Mouse (Mus musculus) CD4-positive helper T cell, adult 2 months (primary cell): ENCODE results near the gene Sirt6.
A peak's percentile ranks its signal among the peaks of the same experiment; 100 is the strongest.

ENCODE experiments used
- DNase-seq: peaks from one replicate; pipeline ENCODE4 v3.0.0-alpha.2; 2012; ENCODE audit warnings: low read depth, missing footprints, low spot score

Gene Sirt6

GRCm38 (mm10) chr10:81626101-81626993, 1.2 kb downstream of the Sirt6 start:
- DNase-seq = no peak

- no peak for DNase-seq
Measured at GRCm38 (mm10) chr10:81623441-81623840, 4.2 kb downstream of the Sirt6 start.

GRCm38 (mm10) chr10:81620786-81621185, 6.8 kb downstream of the Sirt6 start:
- no peak for DNase-seq

GRCm38 (mm10) chr10:81619976-81620375, 7.6 kb downstream of the Sirt6 start:
- no peak for DNase-seq

- DNase-seq = no peak
Measured at GRCm38 (mm10) chr10:81615486-81615885, 12.1 kb downstream of the Sirt6 start.

DNA sequence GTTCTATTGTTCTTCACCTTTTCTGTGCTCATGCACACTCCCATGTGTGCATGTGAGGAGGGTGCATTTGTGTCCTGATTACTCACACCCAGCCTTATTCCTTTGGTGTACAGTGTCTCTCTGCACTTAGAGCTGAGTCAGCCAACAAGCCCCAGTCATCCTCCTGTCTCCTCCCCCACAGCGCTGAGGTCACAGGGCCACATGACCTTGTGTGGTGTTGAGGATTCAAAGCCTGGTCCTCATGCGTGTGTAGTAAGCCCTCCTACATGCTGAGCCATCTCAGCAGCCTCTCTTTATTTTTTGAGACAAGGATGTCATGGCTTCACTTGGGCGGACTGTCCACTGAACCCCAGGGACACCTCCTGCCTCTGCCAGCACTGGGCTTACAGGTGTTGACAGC, 14.8 kb downstream of the Sirt6 start:
- no peak for DNase-seq

DNA sequence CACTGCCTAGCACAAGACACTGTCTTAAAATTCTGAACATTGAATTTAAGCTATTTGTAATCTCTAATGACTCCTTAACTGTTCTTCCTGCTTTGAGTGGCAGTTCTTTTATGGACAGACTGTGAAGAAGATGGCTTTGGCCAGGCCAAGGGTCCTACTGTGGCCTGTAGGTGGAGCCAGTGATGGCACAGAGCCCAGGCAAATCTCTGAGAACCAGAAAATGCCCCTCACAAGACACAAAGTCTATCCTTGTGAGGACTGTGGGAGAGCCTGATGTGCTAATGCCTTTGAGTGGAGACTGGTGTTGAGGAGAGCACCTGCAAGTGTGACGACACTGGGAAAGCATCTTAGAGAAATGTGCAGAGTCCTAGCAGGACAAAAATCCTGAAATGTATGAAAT, 19.3 kb downstream of the Sirt6 start:
- no peak for DNase-seq

DNA sequence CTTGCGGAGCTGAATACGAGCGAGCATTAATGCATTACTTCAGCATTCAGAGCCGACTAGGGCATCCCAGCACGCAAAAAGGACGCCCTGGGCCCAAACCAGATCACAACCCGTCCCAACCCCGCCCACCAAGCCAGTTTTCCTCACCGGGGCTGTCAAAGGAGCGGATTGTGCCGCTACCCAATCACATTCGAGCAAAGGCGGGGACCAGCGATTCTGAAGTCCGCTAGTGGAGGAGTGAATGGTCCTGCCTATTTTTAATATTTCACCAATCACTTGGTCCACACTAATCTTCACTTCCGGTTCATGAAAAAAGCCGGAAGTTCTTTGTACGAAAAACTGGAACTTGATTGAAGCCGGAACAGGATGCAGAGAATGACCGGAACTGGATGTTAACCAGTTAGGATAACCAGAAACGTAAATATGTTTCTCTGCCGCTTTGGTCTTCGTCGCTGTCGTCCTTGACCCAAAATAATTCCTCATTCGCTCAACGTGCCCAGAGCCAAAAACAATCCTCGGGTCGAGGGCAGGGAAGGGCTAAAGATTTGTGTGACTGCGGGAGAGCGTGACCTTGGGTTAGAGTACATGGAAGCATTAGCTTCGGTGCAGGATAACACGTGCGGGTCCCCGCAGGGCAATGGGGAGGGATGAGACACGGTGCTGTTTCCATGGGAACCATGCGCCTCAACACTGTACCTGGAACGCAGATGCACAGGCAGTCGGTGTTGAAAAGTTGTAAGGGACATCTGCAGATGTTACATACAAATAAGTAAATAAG, 21.4 kb downstream of the Sirt6 start, which contains the start of gene BC025920:
Gene BC025920 (plus strand): TSS at position 297 of the 778 bp plus-strand sequence.
- DNase-seq = peak; percentile 96

DNA sequence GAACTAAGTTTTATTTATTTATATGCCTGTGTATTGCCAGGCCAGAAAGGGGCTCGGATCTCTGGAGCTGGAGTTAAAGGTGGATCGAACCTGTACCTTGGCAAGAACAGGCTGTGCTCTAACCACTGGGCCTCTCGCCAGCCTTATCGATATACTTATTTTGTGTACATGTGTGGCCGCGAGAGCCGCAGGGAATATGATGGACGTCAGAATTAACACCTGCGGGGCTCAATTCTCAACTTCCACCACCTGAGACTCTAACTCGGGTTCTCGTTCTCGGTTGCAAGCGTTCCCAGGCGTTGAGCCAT, 22.0 kb downstream of the Sirt6 start:
- DNase-seq = no peak

DNA sequence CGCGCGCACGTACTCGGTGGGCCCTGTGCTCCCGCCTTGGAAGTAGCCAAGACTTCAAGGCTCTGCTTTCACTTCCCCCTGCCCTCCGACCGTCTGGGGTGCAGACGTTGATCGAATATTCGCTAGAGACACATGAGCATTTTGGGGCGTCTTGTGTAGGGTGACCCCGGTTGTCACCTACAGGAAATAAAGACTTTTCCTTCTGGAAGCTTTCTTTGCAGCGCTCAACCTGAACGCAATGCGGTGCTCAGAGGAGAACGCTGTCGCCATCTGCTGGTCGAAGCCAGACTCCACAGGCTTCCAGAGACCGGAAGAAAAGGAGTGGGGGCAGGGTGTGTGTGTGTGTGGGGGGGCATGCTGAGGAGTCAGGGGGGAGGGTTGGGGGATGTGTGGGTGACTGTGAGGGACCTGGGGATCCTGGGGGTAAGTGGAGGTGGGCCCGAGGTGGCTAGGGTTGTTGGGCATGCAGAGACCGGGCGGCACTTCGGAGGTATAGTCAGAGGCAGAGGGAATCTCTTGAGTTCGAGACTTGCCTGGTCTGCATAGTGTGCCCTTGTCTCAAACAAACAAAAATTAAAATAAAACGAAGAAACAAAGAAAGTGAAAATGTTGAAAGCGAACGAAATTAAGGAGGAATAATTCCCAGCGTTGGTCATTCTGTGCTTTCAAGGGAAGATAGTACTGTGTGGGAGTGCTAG, 22.5 kb downstream of the Sirt6 start:
- peak; percentile 87 for DNase-seq

GRCm38 (mm10) chr10:81604019-81604967, 23.3 kb downstream of the Sirt6 start:
- no peak for DNase-seq

DNA sequence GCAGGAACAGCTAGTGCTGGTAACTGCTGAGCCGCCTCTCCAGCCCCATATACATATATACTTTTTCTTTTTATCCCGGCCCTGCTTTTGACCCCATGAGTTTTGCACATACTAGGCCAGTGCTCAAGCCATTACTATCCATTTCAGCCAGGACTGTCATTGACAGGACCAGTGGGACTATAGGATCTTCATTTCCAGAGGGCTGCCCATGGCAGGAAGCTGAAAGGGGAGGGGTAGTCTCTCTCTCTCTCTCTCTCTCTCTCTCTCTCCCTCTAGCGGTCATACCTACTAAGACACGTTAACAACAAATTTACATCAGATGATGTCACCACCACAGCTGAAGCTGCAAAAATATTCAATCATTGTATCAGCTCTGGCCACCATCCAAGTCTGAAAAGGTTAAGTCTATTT, 24.9 kb downstream of the Sirt6 start:
- peak; percentile 84 for DNase-seq

DNA sequence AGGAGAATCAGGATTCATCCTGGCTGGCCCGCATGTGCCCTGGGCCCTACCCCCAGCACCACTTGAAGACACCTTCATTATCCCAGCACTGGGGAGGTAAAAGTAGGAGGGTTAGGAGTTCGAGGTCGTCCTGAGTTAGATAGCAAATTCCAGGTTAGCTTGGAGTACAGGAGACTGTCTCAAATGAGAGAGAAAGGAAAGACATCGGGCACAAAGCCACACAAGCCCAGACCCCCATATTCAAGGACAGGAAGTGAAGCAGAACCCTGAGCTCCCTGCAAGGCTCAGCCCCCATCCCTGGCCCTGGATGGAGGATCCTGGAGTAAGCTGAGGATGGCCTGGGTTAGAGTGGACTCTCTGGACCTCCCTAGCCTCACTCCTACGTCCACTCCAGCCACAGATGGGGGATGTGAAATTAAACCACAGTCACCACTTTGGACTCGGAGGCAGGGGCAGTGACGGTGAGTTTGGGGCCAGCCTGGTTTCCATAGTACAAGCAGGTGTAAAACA, 26.1 kb downstream of the Sirt6 start:
- no peak for DNase-seq

GRCm38 (mm10) chr10:81600738-81601203, 26.8 kb downstream of the Sirt6 start, which contains the start of gene Tle6:
TSS of gene Tle6 (minus strand) at chr10:81601073.
- DNase-seq = peak; percentile 91

- DNase-seq = no peak
Measured at GRCm38 (mm10) chr10:81600096-81600495, 27.5 kb downstream of the Sirt6 start.

- DNase-seq = no peak
Measured at GRCm38 (mm10) chr10:81599630-81600029, 28.0 kb downstream of the Sirt6 start.

DNA sequence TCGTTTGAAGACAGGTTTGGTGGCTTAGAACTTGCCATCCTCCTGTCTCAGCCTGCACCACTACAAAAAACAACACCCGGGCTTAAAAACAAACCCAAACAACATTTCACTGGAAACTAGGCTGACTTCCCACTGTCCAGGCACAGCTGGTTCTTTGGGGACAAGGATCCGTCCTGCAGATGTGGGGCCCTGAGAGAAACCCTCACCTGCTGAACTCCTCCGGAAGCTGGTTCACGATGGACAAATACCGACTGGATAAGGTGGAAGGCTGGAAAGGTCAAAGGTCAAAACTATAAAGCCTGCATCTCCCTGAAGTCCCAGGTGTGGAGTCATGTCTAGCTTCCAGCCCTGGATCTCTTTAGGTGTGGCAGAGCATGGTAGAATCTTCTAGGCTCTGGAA, 28.7 kb downstream of the Sirt6 start:
- no peak for DNase-seq

GRCm38 (mm10) chr10:81598342-81598741, 29.3 kb downstream of the Sirt6 start:
- DNase-seq = no peak

- DNase-seq = no peak
Measured at GRCm38 (mm10) chr10:81597137-81597950, 30.3 kb downstream of the Sirt6 start.

DNA sequence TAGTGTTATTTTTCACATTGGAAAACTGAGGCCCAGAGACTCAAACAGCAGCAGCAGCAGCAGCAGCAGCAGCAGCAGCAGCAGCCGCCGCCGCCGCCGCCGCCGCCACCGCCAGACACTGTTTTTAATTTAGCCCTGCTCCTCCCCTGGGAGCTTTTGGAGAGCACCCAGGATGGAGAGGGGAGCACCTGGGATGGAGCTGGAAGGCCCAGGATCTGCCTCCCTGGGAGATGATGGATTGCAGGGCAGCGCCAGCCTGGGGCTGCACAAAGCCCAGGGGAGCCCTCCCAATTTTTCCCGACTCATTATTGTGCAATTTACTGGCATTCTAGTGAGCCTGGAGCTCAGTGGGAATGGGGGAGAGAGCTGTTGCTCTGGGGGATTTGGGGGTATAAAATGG, 31.0 kb downstream of the Sirt6 start:
- no peak for DNase-seq
